Mouse (Mus musculus): ENCODE measurements around the gene Sphkap.

GRCm38 (mm10) chr1:83346453-83346852, 61.5 kb downstream of the Sphkap start:
- TF ChIP-seq CTCF (IDR thresholded peaks at IDR 0.05; ENCODE audit: control insufficient read depth, insufficient read depth, low read length): no peak
- no peak for TF ChIP-seq POLR2A (IDR thresholded peaks at IDR 0.05; ENCODE audit: borderline replicate concordance, control insufficient read depth, low read depth, low read length)
